Mouse (Mus musculus) liver, postnatal 0 days (tissue): ENCODE results near the gene Kmt2a.
"Not testable (repeated sequence)": the region's sequence is repeated elsewhere in the genome, so short reads cannot be mapped to it uniquely, and the experiment has no call there.

Experiments
- CTCF ChIP-seq: sonication (generic); IDR thresholded peaks from 2 replicates; pipeline ENCODE4 v1.5.1; 2016; ENCODE audit warnings: antibody characterized with exemption, low read depth
- EP300 ChIP-seq: IDR thresholded peaks from 2 replicates; pipeline ENCODE4 v1.6.1; 2016; ENCODE audit warnings: antibody characterized with exemption, low read depth, mild to moderate bottlenecking

DNA sequence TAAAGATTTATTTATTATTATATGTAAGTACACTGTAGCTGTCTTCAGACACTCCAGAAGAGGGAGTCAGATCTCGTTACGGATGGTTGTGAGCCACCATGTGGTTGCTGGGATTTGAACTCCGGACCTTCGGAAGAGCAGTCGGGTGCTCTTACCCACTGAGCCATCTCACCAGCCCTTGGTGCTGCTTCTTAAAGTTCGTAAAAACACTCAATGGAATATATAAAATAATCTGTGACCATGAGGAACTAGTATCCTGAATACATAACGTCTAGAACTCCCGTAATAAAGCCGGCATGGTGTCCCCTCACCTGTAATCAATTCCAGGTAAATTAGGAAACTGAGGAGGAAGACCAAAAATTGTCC lies 113.1 kb downstream of the Kmt2a start:
- not testable (repeated sequence) for TF ChIP-seq CTCF, EP300
